ENCODE assay signal across 18 mouse cellular contexts in genomic region chr4:137946419-137946818, GRCm38 (mm10).
"Had no signal": no experiment of that assay in that cellular context is flagged by ENCODE, and none has a peak within 500 bp of the region (broad histone marks: within the 10 kb centered on the region; RNA-seq: fewer than 3 reads in every experiment).

No protein-coding gene starts in this region.

- H3K4me1 ChIP-seq: megakaryocyte, embryonic 14.5 days; stomach, embryonic 15.5 days had no signal

- ATAC-seq: liver, postnatal 0 days; lung, postnatal 0 days; midbrain, embryonic 13.5 days; midbrain, embryonic 15.5 days had no signal

- DNase-seq: liver, postnatal 0 days; lung, adult 2 months; lung, postnatal 14 days; lung, postnatal 36 days; right cerebral cortex, postnatal 14 days; thymus, adult 2 months; thymus, postnatal 25 days; thymus, postnatal 4 days had no signal

- H3K4me3 ChIP-seq: lung, embryonic 15.5 days; megakaryocyte, embryonic 14.5 days; midbrain, embryonic 13.5 days; midbrain, embryonic 15.5 days; neural tube, embryonic 12.5 days; stomach, embryonic 15.5 days had no signal

- H3K4me2 ChIP-seq: lung, embryonic 15.5 days; midbrain, embryonic 11.5 days; midbrain, embryonic 13.5 days; midbrain, embryonic 15.5 days; neural tube, embryonic 12.5 days; stomach, embryonic 15.5 days had no signal

- H3K9me3 ChIP-seq: lung, embryonic 15.5 days; megakaryocyte, embryonic 14.5 days; midbrain, embryonic 13.5 days; midbrain, embryonic 15.5 days; neural tube, embryonic 12.5 days; stomach, embryonic 15.5 days had no signal

- H3K27me3 ChIP-seq: midbrain, embryonic 13.5 days; midbrain, embryonic 15.5 days; neural tube, embryonic 12.5 days; stomach, embryonic 15.5 days had no signal

- H3K27ac ChIP-seq: lung, embryonic 15.5 days; macrophage; midbrain, embryonic 13.5 days; midbrain, embryonic 15.5 days; neural tube, embryonic 12.5 days; stomach, embryonic 15.5 days; stomach, postnatal 0 days had no signal

- H3K9ac ChIP-seq: liver, postnatal 0 days; lung, embryonic 15.5 days; midbrain, embryonic 13.5 days; midbrain, embryonic 15.5 days; neural tube, embryonic 12.5 days; stomach, embryonic 15.5 days had no signal
